Mouse (Mus musculus) spleen, adult 2 months (tissue): ENCODE results near the gene Rab40c.

ENCODE experiments used
- CTCF ChIP-seq: fragments of 200-500 bp; IDR thresholded peaks from 2 replicates; pipeline ENCODE4 v1.5.1; 2011; ENCODE audit warnings: mild to moderate bottlenecking, inconsistent platforms; ENCODE audit not compliant: insufficient read depth, insufficient read length, insufficient replicate concordance; ENCODE audit errors: extremely low read depth
- POLR2A ChIP-seq: fragments of 200-500 bp; IDR thresholded peaks from 2 replicates; pipeline ENCODE4 v1.6.1; 2011; ENCODE audit warnings: low read depth, low read length, inconsistent platforms

- TF ChIP-seq CTCF (no peak), POLR2A (no peak)
These were observed 80.6 kb downstream of the Rab40c start for GRCm38 (mm10) chr17:25838904-25839303.
